Mouse (Mus musculus) embryo, embryonic 11 days (tissue): Measurements from ENCODE around the gene Rccd1.
"Not testable (repeated sequence)": the region's sequence is repeated elsewhere in the genome, so short reads cannot be mapped to it uniquely, and the experiment has no call there.

Experiments
- DNase-seq: peaks from one replicate; pipeline ENCODE4 v3.0.0-alpha.2; 2015

The Rccd1 gene

DNA sequence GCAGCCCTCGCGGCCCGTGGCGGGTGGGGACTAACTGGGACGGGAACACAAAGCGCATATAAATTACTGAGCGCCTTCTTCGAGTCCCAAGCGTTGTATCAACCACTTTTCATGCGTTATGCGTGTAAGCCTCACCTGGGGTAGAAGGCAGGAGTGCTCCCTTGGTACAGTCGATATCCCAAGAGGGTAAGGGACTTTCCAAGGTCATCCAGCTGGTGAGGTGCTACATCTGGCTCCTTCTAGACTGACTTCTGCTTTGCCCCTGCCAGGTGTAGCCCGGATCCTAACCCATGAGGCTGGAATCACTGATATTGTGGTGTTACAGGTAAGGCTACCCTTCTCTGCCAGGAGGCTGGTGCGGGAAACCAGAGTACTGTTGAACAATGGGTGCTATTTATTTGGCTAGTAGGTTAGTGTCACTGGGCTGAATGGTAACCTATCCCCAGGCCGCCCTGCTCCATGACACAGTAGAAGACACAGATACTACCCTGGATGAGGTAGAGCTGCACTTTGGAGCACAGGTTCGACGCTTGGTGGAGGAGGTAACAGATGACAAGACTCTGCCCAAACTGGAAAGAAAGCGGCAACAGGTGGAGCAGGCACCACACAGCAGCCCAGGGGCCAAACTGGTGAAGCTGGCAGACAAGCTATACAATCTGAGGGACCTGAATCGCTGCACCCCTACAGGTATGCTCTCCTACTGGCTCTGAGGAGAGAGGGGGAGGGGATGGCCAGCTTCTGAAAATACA, 19.2 kb upstream of the Rccd1 start:
- DNase-seq = no peak

- peak; percentile 98 for DNase-seq
Observed at GRCm38 (mm10) chr7:80342858-80343257, 18.6 kb upstream of the Rccd1 start, which contains the start of gene Hddc3. Gene Hddc3, plus strand, starts transcription at chr7:80343104.

DNA sequence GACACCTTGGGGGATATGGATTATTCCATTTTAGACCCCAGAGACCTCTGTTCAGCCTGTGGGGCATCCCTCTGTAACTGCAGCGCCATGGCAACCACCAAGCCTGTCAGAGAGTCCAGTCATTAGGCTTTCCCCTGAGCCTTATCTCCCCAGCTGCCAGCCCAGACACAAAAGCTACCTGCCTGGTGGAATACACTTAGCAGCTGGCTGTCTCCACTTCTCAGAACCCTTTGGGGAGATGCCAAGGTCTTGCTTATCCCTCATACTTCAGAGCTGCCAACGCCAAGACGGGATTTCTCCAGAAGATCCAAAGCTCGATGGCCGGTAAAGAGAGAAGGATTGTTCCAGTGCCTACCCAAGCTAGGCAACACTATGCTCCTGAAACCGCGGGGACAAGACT, 17.5 kb upstream of the Rccd1 start:
- no peak for DNase-seq

DNA sequence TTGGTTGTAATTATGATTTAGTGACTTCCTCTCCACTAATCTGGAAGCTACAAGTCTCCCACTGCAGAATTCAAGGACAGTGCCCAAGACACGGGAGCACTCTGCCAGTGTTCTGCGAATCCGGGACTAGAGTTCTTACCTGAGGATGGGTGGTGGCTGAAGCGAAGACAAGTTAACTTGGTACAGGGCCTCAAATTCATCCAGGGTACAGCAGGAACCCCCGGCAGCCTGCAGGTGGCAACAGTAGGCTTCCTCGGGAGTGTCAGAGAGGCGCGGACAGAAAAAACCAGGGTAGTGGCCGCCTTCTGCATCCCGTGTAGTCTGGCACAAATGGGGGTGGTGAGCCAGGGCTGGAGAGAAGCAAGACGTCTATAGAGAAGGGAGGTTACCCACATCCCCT, 16.5 kb upstream of the Rccd1 start, which contains the start of gene Unc45a:
TSS of gene Unc45a (minus strand) at position 213 of the 400 bp plus-strand sequence.
- peak; percentile 86 for DNase-seq

- DNase-seq = peak; percentile 98
Observed at GRCm38 (mm10) chr7:80339793-80340628, 15.8 kb upstream of the Rccd1 start.

- peak; percentile 53 for DNase-seq
Observed at GRCm38 (mm10) chr7:80339371-80339770, 15.1 kb upstream of the Rccd1 start.

DNA sequence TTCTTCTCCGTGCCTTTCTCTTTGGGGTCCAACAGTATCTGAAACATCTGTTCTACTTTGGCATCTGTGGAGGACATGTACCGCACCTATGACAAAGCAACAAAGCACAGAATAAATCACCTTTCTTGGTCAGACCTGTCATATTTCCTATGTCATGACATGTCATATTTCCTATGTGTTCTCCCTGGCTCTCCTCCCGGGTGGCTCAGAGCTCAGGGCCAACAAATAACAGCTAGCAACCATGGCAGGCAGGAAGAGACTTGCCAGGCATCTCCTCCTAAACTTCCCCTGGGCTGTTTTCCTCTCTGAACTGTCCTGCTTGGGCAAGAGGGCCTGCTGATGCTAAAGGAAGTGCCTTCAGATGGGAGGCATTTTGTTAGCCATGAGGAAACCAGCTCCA, 12.7 kb upstream of the Rccd1 start:
- DNase-seq = no peak

GRCm38 (mm10) chr7:80334848-80335247, 10.6 kb upstream of the Rccd1 start:
- no peak for DNase-seq

DNA sequence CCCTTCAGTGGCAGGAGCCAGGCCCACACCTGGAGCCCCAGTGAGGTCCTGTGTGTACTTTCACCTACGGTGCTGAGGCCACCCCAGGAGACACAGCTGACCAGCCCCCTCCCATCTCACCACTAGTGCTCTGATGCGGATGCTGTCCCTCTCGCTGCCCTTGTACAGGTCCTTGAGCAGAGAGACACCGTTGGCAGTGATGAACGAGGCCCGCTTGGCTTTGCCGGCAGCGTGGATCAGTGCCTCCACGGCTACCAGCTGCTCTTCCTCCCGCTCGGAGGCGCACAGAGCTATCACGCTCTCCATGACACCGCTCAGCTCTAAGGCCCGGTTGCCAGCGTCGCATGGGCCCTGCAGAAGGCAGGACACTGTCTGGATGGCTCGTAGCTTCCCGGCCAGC, 7.2 kb upstream of the Rccd1 start:
- no peak for DNase-seq

DNA sequence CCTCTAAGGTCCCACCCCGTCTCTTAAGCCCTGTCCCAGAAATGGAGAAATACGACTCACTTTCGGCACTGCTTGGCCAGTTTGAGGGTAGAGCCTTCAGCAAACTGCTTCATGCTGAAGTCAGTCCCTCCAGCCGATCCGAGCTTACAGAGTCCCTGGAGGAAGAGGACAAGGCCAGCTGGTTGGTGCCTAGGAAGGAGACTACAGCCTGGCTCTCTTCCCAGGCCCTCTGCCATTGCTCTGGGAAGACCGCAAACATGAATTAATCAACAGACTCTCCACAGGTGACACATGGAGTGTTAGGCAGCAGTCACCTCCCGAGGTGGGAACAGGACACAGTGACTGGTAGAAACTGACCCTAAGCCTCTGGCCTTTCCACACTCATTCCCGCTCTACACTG, 6.0 kb upstream of the Rccd1 start:
- DNase-seq = no peak

DNA sequence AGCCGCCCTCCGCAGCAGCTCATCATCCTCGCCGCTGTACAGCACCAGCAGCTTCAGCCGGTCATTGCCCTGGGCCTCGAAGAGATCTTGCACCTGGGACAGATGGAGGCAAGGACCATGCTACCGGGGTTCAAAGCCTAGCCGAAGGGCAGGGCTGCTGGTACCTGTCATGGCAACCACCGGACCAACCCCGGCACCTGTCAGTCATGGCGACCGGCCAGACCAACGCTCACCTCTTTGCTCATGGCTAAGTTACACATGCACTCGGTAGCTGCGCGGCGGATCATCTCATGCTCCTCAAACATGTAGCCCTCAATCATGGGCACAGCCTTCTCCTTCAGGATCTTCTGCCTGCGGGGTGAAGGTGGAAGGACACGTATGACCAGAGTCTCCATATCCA, 1.8 kb upstream of the Rccd1 start:
- DNase-seq = no peak

GRCm38 (mm10) chr7:80325292-80325868, 1.1 kb upstream of the Rccd1 start:
- DNase-seq = no peak

- DNase-seq = not testable (repeated sequence)
Observed at GRCm38 (mm10) chr7:80324816-80325119, 514 bp upstream of the Rccd1 start.

GRCm38 (mm10) chr7:80323336-80323735, 918 bp downstream of the Rccd1 start:
- no peak for DNase-seq

- no peak for DNase-seq
Observed at GRCm38 (mm10) chr7:80319846-80320496, 4.3 kb downstream of the Rccd1 start.

DNA sequence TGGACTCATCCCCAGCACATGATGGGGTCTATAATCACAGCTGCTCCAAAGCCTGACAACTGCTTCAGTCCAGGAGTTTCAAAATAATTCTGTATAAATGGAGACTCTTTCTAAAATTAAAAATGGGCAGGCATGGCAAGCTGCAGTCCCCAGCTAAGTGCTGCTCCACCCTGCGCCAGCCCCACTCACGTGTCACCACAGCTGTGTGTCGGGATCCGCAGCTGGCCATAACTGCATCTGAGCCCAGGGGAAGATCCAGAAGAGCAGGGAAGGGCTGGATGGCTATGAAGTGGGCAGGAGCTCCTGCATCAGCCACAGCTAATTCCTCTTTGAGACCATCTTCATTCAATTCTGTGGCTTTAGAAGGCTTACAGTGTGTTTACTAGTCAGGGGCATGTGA, 5.6 kb downstream of the Rccd1 start:
- no peak for DNase-seq

- no peak for DNase-seq
Observed at GRCm38 (mm10) chr7:80317439-80318115, 6.7 kb downstream of the Rccd1 start.

GRCm38 (mm10) chr7:80315733-80316132, 8.5 kb downstream of the Rccd1 start:
- no peak for DNase-seq

GRCm38 (mm10) chr7:80310771-80311170, 13.5 kb downstream of the Rccd1 start:
- DNase-seq = no peak

DNA sequence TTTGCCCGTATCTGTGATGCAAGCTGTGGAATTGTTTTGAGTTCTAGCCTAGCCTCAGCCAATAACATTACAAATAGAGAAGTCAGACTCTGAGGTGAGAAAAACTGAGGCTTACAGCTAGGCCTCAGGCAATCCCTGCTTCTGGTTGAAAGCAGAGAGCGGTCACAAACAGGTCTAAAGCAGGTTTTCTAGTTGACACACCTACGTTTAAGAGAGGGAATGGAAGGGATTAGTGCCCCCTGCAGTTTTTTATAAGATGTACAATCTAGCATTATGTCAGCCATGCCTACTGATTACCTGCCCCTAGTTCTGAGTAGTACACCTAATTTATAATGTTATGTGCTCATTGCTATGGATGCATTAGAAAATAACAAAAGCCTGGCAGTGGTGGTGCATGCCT, 16.5 kb downstream of the Rccd1 start:
- no peak for DNase-seq

- no peak for DNase-seq
Observed at GRCm38 (mm10) chr7:80301522-80301921, 22.7 kb downstream of the Rccd1 start.

- DNase-seq = no peak
Observed at GRCm38 (mm10) chr7:80299568-80299967, 24.7 kb downstream of the Rccd1 start.

DNA sequence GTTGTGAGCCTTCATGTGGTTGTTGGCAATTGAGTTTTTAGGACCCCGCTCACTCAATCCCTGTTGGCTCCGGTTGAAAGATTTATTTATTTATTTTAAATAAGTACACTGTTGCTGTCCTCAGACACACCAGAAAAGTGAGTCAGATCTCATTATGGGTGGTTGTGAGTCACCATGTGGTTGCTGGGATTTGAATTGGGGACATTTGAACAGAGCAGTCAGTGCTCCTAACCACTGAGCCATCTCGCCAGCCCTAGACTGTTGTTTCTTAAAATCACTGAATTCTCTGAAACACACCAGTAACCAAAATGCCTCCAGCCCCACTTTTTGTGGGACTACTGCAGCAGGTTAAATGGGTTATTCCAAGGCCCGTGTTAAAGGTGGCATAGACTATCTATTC, 25.5 kb downstream of the Rccd1 start:
- no peak for DNase-seq
